Mouse (Mus musculus) G1E (cell line): ENCODE results near the gene Tnfsf9.

ENCODE experiments used
- CTCF ChIP-seq: IDR thresholded peaks from 2 replicates; pipeline ENCODE4 v1.5.1; 2012; ENCODE audit warnings: low read depth, low read length, inconsistent platforms, mixed read lengths
- GATA1 ChIP-seq: IDR thresholded peaks from 2 replicates; pipeline ENCODE4 v1.6.1; 2012; ENCODE audit warnings: borderline replicate concordance, low read length, inconsistent platforms, mixed read lengths
- POLR2AphosphoS5 ChIP-seq: IDR thresholded peaks from 2 replicates; pipeline ENCODE4 v1.6.1; 2012; ENCODE audit warnings: low read depth, low read length, inconsistent platforms; ENCODE audit not compliant: insufficient replicate concordance
- TAL1 ChIP-seq: conservative IDR thresholded peaks from 2 replicates; pipeline ENCODE4 v1.6.1; 2012; ENCODE audit warnings: low read depth, low read length, inconsistent platforms, mixed read lengths

GRCm38 (mm10) chr17:57118524-57119349 is 13.6 kb downstream of the Tnfsf9 start:
- TF ChIP-seq CTCF, result no peak
- no peak for TF ChIP-seq TAL1
- no peak for TF ChIP-seq GATA1
- no peak for TF ChIP-seq POLR2AphosphoS5
